Mouse (Mus musculus): Measurements from ENCODE around the gene Cep89.

DNA sequence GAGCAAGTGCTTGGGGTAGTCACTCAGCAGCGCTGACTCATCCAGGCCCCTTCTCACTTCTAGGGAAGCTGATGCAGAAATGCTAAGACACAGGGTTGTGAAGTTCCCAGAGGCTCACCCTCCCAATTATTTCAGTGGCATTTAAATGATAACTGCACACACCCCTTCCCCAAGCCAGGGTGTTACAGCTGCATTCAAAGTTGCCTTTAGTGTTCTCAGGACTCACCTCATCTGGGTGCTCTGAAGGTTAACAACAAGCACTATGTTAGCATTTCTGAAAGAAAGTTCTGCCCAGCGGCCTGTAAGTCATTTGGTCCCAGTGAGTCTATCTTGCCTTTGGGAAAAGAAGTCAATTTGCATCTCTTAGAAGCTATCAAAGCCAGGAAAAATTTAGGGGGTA is 71.0 kb downstream of the Cep89 start:
- TF ChIP-seq GATA1 (IDR thresholded peaks at IDR 0.05; ENCODE audit: low read length) (no peak), TAL1 (IDR thresholded peaks at IDR 0.05; ENCODE audit: low read length) (no peak)
